Mouse (Mus musculus): ENCODE measurements around the gene Kif1bp. TPM values are rescaled to one million over a fixed set of nuclear protein-coding genes. Genes with fewer than 3 reads are reported as not detected.
"Not testable (repeated sequence)": the region's sequence is repeated elsewhere in the genome, so short reads cannot be mapped to it uniquely, and the experiment has no call there.

The Kif1bp gene
- total RNA-seq, 2 experiments from 2014 or later, result 169 to 181 TPM

GRCm38 (mm10) chr10:62520911-62521310 is 57.3 kb downstream of the Kif1bp start:
- intact Hi-C loops (cut with DNase I), result no loop called here
- DNase-seq (ENCODE audit: low spot score in 2 of 2), result no peak

DNA sequence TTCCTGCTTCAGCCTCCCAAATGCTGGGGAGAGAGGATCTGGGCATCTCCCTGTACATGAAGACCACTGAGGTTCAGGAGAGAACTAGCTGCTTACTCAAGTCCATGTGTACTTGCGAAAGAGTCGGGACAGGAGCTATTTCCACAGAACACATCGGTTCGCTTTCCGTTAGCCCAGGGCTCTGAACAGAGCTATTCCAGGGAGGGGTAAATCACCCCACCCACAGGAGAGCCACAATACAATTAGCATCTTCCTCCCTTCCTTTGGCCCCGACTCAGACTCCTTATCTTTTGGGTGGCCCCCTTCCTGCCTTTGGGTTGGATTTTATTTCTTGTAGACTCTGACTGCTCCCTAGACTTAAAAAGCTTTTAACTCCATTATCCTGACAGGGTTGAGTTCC is 60.7 kb downstream of the Kif1bp start:
- intact Hi-C loops (cut with DNase I), result no loop called here

DNA sequence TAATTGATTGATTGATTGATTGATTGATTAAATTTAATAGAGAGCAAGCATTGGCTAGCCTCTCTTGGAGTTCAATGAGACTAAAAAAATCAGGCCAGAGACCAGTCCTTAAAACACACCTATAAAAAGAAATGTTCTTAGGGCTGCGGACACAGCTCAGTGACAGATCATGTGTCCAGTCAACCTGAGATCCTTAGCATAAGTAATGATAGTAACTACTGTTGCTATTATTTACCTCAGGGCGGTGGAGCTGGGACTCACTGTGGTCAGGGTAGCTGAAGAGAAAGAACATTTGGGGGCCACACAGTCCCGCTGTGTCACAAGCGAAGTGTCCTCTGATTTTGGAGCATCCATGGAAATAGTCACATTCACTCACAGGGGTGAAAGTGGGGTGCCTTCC is 65.4 kb downstream of the Kif1bp start:
- DNase-seq (ENCODE audit: low spot score in 2 of 2), result no peak

More for the DNA sequence above, 60.7 kb downstream of the Kif1bp start:
- no peak for DNase-seq (ENCODE audit: low spot score in 2 of 2)

GRCm38 (mm10) chr10:62511528-62511927 is 66.7 kb downstream of the Kif1bp start:
- intact Hi-C loops (cut with DNase I), result no loop called here

More for the DNA sequence above, 65.4 kb downstream of the Kif1bp start:
- intact Hi-C loops (cut with DNase I), result no loop called here

DNA sequence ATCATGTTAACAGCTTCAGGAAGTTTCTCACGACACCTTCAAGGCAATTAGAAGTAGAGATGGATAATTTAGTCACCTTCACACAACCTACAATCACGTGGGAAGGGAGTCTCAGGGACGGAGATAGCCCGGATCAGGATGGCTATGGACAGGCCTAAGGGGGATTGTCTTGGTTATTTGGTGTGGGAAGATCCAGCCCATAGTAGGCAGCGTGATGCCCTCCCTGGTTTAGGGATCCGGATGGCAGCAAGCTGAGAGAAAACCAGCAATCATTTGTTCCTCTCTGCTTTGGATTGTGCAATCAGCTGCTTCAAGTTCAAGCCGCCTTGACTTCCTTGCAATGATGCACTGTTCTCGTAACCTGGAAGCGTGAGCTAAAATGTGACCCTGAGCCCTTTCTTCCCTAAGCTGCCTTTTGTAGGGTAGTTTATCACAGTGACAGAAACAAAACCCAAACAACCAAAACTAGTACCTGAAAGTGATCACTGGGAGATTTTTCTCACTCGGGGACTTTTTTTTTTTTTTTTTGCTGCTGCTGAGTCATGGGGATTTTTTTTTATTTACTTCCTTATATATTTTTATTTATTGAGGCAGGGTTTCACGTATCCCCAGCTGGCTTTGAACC is 69.1 kb downstream of the Kif1bp start:
- no peak for DNase-seq (ENCODE audit: low spot score in 2 of 2)
- intact Hi-C loops (cut with DNase I), result no loop called here

More at GRCm38 (mm10) chr10:62511528-62511927, 66.7 kb downstream of the Kif1bp start:
- DNase-seq (ENCODE audit: low spot score in 2 of 2), result no peak

- intact Hi-C loops (cut with DNase I), result no loop called here
- no peak for DNase-seq (ENCODE audit: low spot score in 2 of 2)
These were observed 69.8 kb downstream of the Kif1bp start for GRCm38 (mm10) chr10:62508459-62508858.

DNA sequence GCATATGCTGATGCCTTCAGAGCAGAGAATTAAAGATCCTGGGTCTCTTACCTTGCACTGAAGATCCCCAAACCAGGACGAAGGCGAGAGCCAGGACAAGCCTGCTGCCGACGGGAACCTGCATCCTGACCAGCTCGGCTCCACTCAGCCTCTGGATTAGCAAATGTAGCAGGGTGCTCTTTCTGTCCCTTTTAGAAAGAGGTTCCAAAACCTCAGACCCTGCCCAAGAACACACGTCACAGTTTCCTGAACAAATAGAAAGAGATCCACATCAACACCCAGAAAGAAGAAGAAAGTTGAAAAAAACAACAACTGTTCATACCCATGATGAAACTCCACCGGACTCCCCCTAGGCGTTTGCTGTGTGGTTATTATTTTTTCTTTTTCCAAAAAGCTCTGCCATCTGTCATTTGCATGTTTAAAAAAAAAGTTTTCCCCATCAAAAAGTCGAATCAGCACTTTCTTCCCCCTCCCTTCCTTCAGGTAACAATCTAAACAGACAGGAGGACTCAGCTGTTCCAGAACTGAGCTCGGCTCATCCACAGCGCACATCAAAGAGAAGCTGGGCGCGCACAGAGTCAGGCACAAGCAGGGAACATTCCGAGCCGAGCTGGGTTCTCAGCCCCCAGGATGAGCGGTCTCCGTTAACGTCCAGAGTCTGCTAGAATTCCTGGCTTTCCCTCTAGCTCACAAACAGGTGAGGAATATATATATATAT is 70.5 kb downstream of the Kif1bp start:
- intact Hi-C loops (cut with DNase I), result no loop called here
- peak in 1 of 2 experiments; percentile 14 for DNase-seq (ENCODE audit: low spot score in 2 of 2)

GRCm38 (mm10) chr10:62507071-62507470 is 71.2 kb downstream of the Kif1bp start:
- intact Hi-C loops (cut with DNase I), result no loop called here
- DNase-seq (ENCODE audit: low spot score in 2 of 2), result no peak

GRCm38 (mm10) chr10:62506019-62506556 is 72.2 kb downstream of the Kif1bp start:
- intact Hi-C loops (cut with DNase I), result no loop called here
- DNase-seq (ENCODE audit: low spot score in 2 of 2), result no peak

DNA sequence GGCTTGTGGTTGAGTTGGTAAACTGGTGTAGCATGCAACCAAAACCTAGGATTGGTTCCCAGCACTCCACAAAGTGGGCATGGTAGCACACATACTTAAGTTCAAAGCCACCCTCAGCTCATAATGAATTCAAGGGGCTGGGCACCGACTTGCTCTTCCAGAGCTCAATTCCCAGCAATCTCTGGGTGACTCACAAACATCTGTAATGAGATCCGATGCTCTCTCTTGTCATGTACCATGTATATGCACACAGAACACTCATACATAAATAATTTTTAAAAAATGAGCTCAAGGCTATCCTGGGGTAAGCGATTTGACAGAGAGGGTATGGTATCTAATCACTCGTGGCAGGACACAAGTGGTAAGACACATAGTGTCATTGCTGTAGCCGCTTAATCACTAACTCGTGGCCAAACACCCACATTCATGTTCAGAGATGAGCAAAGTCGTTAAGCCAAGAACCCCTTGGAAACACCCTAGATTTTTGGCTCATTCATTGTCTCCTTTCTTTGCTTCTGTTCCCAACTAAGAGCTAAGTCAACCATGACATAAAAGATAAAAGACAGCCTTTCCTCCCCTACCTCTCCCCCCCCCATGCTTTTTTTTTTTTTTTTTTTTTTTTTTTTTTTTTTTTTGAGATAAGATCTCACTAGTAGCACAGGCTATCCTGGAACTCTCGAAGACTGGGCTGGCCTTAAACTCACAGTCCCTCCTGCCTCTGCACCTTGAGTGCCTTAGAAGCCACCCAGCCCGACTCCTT is 72.9 kb downstream of the Kif1bp start:
- intact Hi-C loops (cut with DNase I), result no loop called here

DNA sequence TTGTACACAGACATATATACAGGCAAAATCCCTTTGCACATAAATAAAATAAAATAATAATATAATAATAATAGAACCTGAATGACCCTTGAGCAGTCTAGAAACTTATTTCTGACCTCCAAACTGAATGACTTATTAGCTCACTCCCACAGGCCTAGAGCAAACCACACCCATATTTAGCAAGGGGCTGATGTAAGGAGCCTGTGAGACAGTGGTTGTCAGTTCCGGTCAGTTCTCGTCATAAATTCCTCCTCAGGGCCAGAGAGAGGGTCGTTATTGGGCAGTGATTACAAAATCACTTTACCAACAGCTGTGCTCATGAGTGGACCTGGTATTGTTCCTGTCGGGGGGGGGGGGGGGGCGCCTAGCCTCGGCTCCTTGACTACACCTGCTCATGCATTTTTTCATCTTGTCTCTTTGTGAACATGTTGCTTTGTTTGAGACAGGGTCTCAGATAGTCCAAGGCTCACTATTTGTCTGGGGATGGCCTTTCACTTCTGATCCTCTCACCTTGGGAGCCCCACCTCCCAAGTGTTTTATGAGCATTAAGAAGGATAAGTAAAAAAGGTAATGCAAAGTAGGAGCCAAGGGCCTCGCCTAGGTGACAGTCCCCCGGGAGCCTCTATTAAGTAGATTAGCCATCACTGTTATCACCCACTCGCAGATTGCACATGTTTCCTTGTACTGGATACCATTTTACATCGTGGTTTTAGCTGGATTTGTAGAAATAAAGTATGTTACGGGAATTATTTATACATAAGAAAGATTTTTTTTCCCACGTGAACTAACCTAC is 74.2 kb downstream of the Kif1bp start:
- intact Hi-C loops (cut with DNase I), result no loop called here

More for the DNA sequence above, 72.9 kb downstream of the Kif1bp start:
- DNase-seq (ENCODE audit: low spot score in 2 of 2), result no peak

DNA sequence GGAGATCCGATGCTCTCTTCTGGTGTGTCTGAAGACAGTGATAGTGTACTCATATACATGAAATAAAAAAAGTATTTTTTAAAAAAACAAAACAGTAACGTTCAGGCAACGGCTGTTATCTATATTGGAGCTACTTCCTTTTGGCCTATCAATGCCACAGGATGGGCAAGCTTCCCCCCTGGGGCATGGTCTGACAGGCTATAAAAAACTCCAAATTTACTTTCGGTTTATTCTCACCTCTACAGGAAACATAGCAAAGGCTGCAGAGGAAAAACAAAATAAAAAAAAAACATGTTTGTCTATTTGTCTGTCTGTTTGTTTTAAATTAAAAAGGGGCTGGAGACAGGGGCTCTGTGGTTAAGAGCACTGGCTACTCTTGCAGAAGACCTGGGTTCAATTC is 74.9 kb downstream of the Kif1bp start:
- intact Hi-C loops (cut with DNase I), result no loop called here
- DNase-seq (ENCODE audit: low spot score in 2 of 2), result no peak

More for the DNA sequence above, 74.2 kb downstream of the Kif1bp start:
- DNase-seq (ENCODE audit: low spot score in 2 of 2), result no peak

DNA sequence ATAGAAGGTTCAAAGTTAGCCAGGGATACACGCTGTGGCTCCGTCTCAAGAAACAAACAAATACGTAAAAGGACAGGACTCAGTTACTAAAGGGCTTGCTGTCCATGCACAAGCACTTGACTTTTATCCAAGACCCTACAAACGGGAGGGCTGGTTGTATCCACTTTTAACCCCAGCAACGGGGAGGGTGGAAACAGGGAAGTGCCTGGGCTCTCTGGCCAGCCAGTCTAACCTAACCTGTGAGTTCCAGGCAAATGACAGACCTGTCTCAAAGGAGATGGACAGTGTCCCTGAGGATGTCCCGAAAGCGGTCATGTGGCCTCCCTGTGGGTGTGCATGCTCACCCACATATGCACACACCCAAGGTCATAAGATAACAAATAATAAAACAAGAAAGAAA is 76.3 kb downstream of the Kif1bp start:
- DNase-seq (ENCODE audit: low spot score in 2 of 2), result no peak
- intact Hi-C loops (cut with DNase I), result no loop called here

- intact Hi-C loops (cut with DNase I), result loop anchor here (1.0 kb wide), 1 partner anchor 48 kb away; no protein-coding TSS in a partner anchor
- DNase-seq (ENCODE audit: low spot score in 2 of 2), result no peak
These were observed 77.2 kb downstream of the Kif1bp start for GRCm38 (mm10) chr10:62500916-62501615.

- peak; percentile 52 to 68 for DNase-seq (ENCODE audit: low spot score in 2 of 2)
- intact Hi-C loops (cut with DNase I), result loop anchor here (1.0 kb wide), 1 partner anchor 49 kb away; no protein-coding TSS in a partner anchor
These were observed 78.0 kb downstream of the Kif1bp start for GRCm38 (mm10) chr10:62500088-62500915.

DNA sequence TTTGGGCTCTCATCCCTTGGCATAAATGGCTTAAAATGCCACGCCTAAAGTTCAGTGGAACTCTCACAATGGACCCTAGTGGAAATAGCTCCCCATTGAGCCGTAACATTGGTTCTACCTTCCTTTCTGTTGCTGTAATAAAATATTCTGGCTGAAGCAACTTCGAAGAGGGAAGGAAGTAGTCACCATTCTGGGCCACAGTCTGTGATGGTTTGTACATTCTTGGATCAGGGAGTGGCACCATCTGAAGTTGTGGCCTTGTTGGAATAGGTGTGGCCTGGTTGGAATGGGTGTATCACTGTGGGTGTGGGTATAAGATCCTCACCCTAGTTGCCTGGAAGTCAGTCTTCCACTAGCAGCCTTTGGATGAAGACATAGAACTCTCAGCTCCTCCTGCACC is 86.6 kb downstream of the Kif1bp start:
- intact Hi-C loops (cut with DNase I); DNase-seq (ENCODE audit: low spot score in 2 of 2): not testable (repeated sequence)
